Mouse (Mus musculus) adrenal gland, adult 8-10 months (tissue): ENCODE measurements around the gene Crnkl1. TPM values are rescaled to one million over a fixed set of nuclear protein-coding genes. Genes with fewer than 3 reads are reported as not detected.

Source experiments
- DNase-seq: peaks from one replicate; pipeline ENCODE4 v3.0.0; 2022
- total RNA-seq, 4 experiments: library from RNA; stranded (reverse); gene quantifications; 2 replicates each; pipeline ENCODE4 v1.2.4; 2022

Crnkl1 gene
- 10 to 100 TPM; 25.1 to 35.7 (median 29.0) TPM for total RNA-seq

GRCm38 (mm10) chr2:145934339-145935231, at the start of gene Crnkl1, which contains the start of gene Cfap61:
Crnkl1 (minus strand) TSS chr2:145935014.
Cfap61 (plus strand) TSS chr2:145934784.
- DNase-seq: peak; percentile 92

GRCm38 (mm10) chr2:145982317-145983045, 47.7 kb upstream of the Crnkl1 start:
- no peak for DNase-seq

- DNase-seq: no peak
Measured at GRCm38 (mm10) chr2:145981699-145982112, 46.9 kb upstream of the Crnkl1 start.

GRCm38 (mm10) chr2:145980881-145981280, 46.1 kb upstream of the Crnkl1 start:
- no peak for DNase-seq

- no peak for DNase-seq
Measured at GRCm38 (mm10) chr2:145979616-145980015, 44.8 kb upstream of the Crnkl1 start.

- DNase-seq: no peak
Measured at GRCm38 (mm10) chr2:145972571-145972970, 37.8 kb upstream of the Crnkl1 start.

- DNase-seq: no peak
Measured at GRCm38 (mm10) chr2:145971237-145972010, 36.6 kb upstream of the Crnkl1 start.

- DNase-seq: no peak
Measured at GRCm38 (mm10) chr2:145970751-145971150, 35.9 kb upstream of the Crnkl1 start.

- DNase-seq: no peak
Measured at GRCm38 (mm10) chr2:145961861-145962260, 27.0 kb upstream of the Crnkl1 start.

- DNase-seq: no peak
Measured at GRCm38 (mm10) chr2:145958551-145958950, 23.7 kb upstream of the Crnkl1 start.

GRCm38 (mm10) chr2:145958097-145958496, 23.3 kb upstream of the Crnkl1 start:
- DNase-seq: no peak

- DNase-seq: no peak
Measured at GRCm38 (mm10) chr2:145957450-145957849, 22.6 kb upstream of the Crnkl1 start.

- DNase-seq: no peak
Measured at GRCm38 (mm10) chr2:145956318-145956717, 21.5 kb upstream of the Crnkl1 start.

GRCm38 (mm10) chr2:145955844-145956243, 21.0 kb upstream of the Crnkl1 start:
- no peak for DNase-seq

GRCm38 (mm10) chr2:145952726-145953125, 17.9 kb upstream of the Crnkl1 start:
- DNase-seq: no peak

- DNase-seq: no peak
Measured at GRCm38 (mm10) chr2:145950239-145950638, 15.4 kb upstream of the Crnkl1 start.

- no peak for DNase-seq
Measured at GRCm38 (mm10) chr2:145949475-145950068, 14.8 kb upstream of the Crnkl1 start.

GRCm38 (mm10) chr2:145948402-145948954, 13.7 kb upstream of the Crnkl1 start:
- no peak for DNase-seq

GRCm38 (mm10) chr2:145944286-145944685, 9.5 kb upstream of the Crnkl1 start:
- no peak for DNase-seq

- no peak for DNase-seq
Measured at GRCm38 (mm10) chr2:145941403-145941802, 6.6 kb upstream of the Crnkl1 start.

GRCm38 (mm10) chr2:145936975-145937374, 2.2 kb upstream of the Crnkl1 start:
- peak; percentile 53 for DNase-seq
